Mouse (Mus musculus): ENCODE data around the gene Slc35e2. TPM values are rescaled to one million over a fixed set of nuclear protein-coding genes. Genes with fewer than 3 reads are reported as not detected.

Slc35e2 gene
- total and polyA plus RNA-seq, 2 experiments from 2014 or later, result 14.7 to 74.9 TPM

- 12% methylated on average over 49 of the region's 52 CpGs for whole genome bisulfite sequencing
- peak overlapping the region; percentile 29; the same call in 1 of the 2 replicates for H3K9ac ChIP-seq (replicated peaks; ENCODE audit: low read length, poor library complexity, severe bottlenecking)
Measured at GRCm38 (mm10) chr4:155654456-155655298, 53.5 kb downstream of the Slc35e2 start.

GRCm38 (mm10) chr4:155656214-155656751, 55.1 kb downstream of the Slc35e2 start:
- Histone ChIP-seq H3K9ac (replicated peaks; ENCODE audit: low read length, poor library complexity, severe bottlenecking) (no peak overlapping the region), H3K4me1 (ENCODE audit: insufficient read depth, low read length) (peaks cover 3% of the 10 kb centered on the region; the same call in 1 of the 2 replicates), H3K27ac (ENCODE audit: low read depth, low read length) (no peak overlapping the region), H3K9me3 (ENCODE audit: low read length) (no peaks in the 10 kb centered on the region), H3K4me3 (ENCODE audit: low read depth, low read length) (no peak overlapping the region), H3K36me3 (ENCODE audit: insufficient read depth, low read length) (peaks cover 67% of the 10 kb centered on the region), H3K4me2 (ENCODE audit: low read depth, low read length, poor library complexity, severe bottlenecking) (no peak overlapping the region), H3K27me3 (ENCODE audit: insufficient read depth, low read length) (peaks cover 37% of the 10 kb centered on the region)
- no peak for DNase-seq (ENCODE audit: low spot score)
- ATAC-seq (ENCODE audit: low FRiP score), result no peak
- no peak for TF ChIP-seq CTCF (IDR thresholded peaks at IDR 0.05)
- 94% methylated on average over 13 of the region's 13 CpGs for WGBS

More at GRCm38 (mm10) chr4:155654456-155655298, 53.5 kb downstream of the Slc35e2 start:
- Histone ChIP-seq H3K27ac (ENCODE audit: low read depth, low read length) (no peak overlapping the region), H3K4me1 (ENCODE audit: insufficient read depth, low read length) (peaks cover 3% of the 10 kb centered on the region; the same call in 1 of the 2 replicates), H3K9me3 (ENCODE audit: low read length) (no peaks in the 10 kb centered on the region), H3K27me3 (ENCODE audit: insufficient read depth, low read length) (peaks cover 44% of the 10 kb centered on the region), H3K4me2 (ENCODE audit: low read depth, low read length, poor library complexity, severe bottlenecking) (peak overlapping the region; percentile 30), H3K4me3 (ENCODE audit: low read depth, low read length) (peak overlapping the region; percentile 13; the same call in 1 of the 2 replicates), H3K36me3 (ENCODE audit: insufficient read depth, low read length) (peaks cover 67% of the 10 kb centered on the region)
- ATAC-seq (ENCODE audit: low FRiP score), result no peak
- DNase-seq (ENCODE audit: low spot score), result peak; percentile 28
- TF ChIP-seq CTCF (IDR thresholded peaks at IDR 0.05), result no peak

DNA sequence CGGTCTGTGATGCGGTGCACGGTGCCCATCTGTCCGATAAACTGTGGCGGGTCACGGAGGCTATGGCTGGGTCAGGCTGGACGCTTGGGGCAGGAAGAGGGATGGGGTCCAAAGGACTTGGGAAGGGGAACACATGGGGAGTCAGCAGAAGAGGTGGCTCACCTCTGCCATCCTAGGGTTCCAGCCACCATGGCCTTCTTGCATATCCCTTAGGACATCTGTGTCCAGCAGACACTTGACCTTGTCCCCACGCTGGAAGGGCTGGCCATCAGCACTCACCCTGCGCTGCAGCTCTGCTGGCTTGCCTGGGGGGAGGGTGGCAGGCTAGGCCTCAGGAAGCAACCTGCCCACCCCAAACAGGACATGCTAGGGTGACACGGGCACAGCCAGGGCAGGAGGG, 57.7 kb downstream of the Slc35e2 start:
- H3K4me2 ChIP-seq (ENCODE audit: low read depth, low read length, poor library complexity, severe bottlenecking), result no peak overlapping the region
- H3K27ac ChIP-seq (ENCODE audit: low read depth, low read length), result no peak overlapping the region
- peaks cover 70% of the 10 kb centered on the region for H3K36me3 ChIP-seq (ENCODE audit: insufficient read depth, low read length)
- DNase-seq (ENCODE audit: low spot score) (no peak), ATAC-seq (ENCODE audit: low FRiP score) (no peak)
- no peak overlapping the region for H3K9ac ChIP-seq (replicated peaks; ENCODE audit: low read length, poor library complexity, severe bottlenecking)
- no peak for TF ChIP-seq CTCF (IDR thresholded peaks at IDR 0.05)
- H3K4me1 ChIP-seq (ENCODE audit: insufficient read depth, low read length), result no peaks in the 10 kb centered on the region
- H3K9me3 ChIP-seq (ENCODE audit: low read length), result no peaks in the 10 kb centered on the region
- 92% methylated on average over 10 of the region's 10 CpGs for whole genome bisulfite sequencing
- no peak overlapping the region for H3K4me3 ChIP-seq (ENCODE audit: low read depth, low read length)
- peaks cover 24% of the 10 kb centered on the region for H3K27me3 ChIP-seq (ENCODE audit: insufficient read depth, low read length)

- peaks cover 73% of the 10 kb centered on the region for H3K36me3 ChIP-seq (ENCODE audit: insufficient read depth, low read length)
- no peak for TF ChIP-seq CTCF (IDR thresholded peaks at IDR 0.05)
- H3K9ac ChIP-seq (replicated peaks; ENCODE audit: low read length, poor library complexity, severe bottlenecking), result no peak overlapping the region
- no peak for ATAC-seq (ENCODE audit: low FRiP score)
- H3K4me3 ChIP-seq (ENCODE audit: low read depth, low read length), result no peak overlapping the region
- 81% methylated on average over 12 of the region's 12 CpGs for WGBS
- H3K4me1 ChIP-seq (ENCODE audit: insufficient read depth, low read length), result no peaks in the 10 kb centered on the region
- DNase-seq (ENCODE audit: low spot score), result no peak
- H3K27me3 ChIP-seq (ENCODE audit: insufficient read depth, low read length), result peaks cover 11% of the 10 kb centered on the region
- no peaks in the 10 kb centered on the region for H3K9me3 ChIP-seq (ENCODE audit: low read length)
- no peak overlapping the region for H3K27ac ChIP-seq (ENCODE audit: low read depth, low read length)
- H3K4me2 ChIP-seq (ENCODE audit: low read depth, low read length, poor library complexity, severe bottlenecking), result no peak overlapping the region
Measured at GRCm38 (mm10) chr4:155660641-155661040, 59.4 kb downstream of the Slc35e2 start.

DNA sequence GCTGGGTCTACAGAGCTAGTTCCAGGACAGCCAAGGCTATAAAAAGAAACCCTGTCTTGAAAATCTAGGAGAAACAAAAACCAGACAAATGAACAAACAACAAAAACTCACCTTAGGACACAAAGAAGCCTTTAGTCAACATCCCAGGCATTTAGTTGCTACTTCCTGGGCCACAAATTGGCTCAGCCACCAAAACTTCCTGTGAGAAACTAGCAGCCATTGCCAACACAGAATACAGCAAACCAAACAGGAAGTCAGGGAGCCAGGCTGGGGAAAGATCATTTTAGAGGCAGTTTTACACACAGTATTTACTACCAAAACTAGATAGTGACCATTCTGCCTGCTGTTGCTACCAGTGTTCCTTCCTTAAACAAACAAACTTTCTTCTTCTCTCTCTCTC, 65.7 kb downstream of the Slc35e2 start:
- H3K4me3 ChIP-seq (ENCODE audit: low read depth, low read length), result no peak overlapping the region
- H3K4me2 ChIP-seq (ENCODE audit: low read depth, low read length, poor library complexity, severe bottlenecking), result no peak overlapping the region
- ATAC-seq (ENCODE audit: low FRiP score) (no peak), DNase-seq (ENCODE audit: low spot score) (no peak)
- no peaks in the 10 kb centered on the region for H3K9me3 ChIP-seq (ENCODE audit: low read length)
- peaks cover 15% of the 10 kb centered on the region for H3K36me3 ChIP-seq (ENCODE audit: insufficient read depth, low read length)
- TF ChIP-seq CTCF (IDR thresholded peaks at IDR 0.05), result no peak
- H3K27me3 ChIP-seq (ENCODE audit: insufficient read depth, low read length), result no peaks in the 10 kb centered on the region
- H3K9ac ChIP-seq (replicated peaks; ENCODE audit: low read length, poor library complexity, severe bottlenecking), result no peak overlapping the region
- no peak overlapping the region for H3K27ac ChIP-seq (ENCODE audit: low read depth, low read length)
- H3K4me1 ChIP-seq (ENCODE audit: insufficient read depth, low read length), result 0 out of 2 replicates have a peak, but pooled peaks cover 4% of the 10 kb centered on the region

All from midbrain, postnatal 0 days (tissue).